ENCODE assay signal across 26 mouse cellular contexts in the genomic region with DNA sequence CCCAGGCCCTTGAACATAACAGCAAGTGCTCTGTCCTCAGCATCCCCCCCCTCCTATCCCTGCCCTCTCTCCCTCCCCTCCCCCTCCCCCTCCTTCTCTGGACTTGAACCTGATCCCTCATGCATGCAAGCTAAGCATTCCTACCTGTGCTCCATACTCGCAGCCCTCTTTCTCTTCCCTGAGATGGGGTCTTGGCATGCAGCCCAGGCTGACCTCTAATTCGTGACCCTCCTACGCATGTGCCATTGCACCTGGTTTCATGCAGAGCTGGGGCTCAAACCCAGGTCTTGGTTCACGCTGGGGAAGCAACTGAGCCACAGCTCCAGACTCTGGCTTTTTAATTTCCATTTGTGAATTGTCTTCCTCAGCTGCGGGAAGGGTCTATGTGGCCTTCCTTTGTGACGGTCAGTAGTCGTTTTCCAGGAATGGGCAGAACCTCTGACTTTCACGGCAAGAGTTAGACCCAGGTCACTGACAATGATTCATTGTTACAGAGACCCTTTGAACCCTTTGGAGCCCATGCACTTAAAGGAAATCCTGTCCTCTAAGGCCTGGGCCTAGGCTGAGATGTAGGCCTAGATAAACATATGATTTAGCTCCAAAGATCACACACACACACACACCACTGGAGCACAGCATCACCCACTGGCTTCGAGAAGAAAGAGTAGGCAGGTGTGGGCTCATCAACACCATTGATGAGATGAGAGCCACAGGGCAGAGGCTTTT. TPM values are rescaled to one million over a fixed set of nuclear protein-coding genes. Genes with fewer than 3 reads are reported as not detected.
DNase-seq lines count a peak whose midpoint lies in the region; ATAC-seq and TF ChIP-seq lines count a peak whose summit lies in the region.
"Had no signal": no experiment of that assay in that cellular context is flagged by ENCODE, and none has a peak within 500 bp of the region (broad histone marks: within the 10 kb centered on the region; RNA-seq: fewer than 3 reads in every experiment).

No protein-coding gene starts in this region.

- DNase-seq in heart, adult 2 months, result no peak
- DNase-seq in heart, postnatal 14 days, result no peak
- DNase-seq in lung, postnatal 0 days (ENCODE audit: low spot score), result no peak
- DNase-seq in lung, postnatal 14 days, result no peak
- peak; percentile 27 to 38 for DNase-seq in kidney, postnatal 4 days
- DNase-seq in adipocyte (ENCODE audit: low spot score), result no peak
- DNase-seq: adrenal gland, adult 2 months; adrenal gland, postnatal 25 days; cerebellum, adult 2 months; cerebellum, postnatal 14 days; embryo, embryonic 11 days; gastrocnemius, postnatal 10 days; heart, postnatal 10 days had no signal

- intact Hi-C loops in heart, adult 2 months (cut with DNase I), result no loop called here
- intact Hi-C loops in heart, postnatal 14 days (cut with DNase I), result loop anchor here (5.0 kb wide), 1 partner anchor 79 kb away; the partner anchor contains the start of gene Cep85

- no peak for TF ChIP-seq POLR2A in heart, adult 2 months (IDR thresholded peaks at IDR 0.05; ENCODE audit: insufficient read depth, low read depth, low read length)

- H3K4me2 ChIP-seq in kidney, embryonic 16.5 days (replicated peaks; ENCODE audit: low read depth, low read length), result no peak overlapping the region
- no peak overlapping the region for H3K4me2 ChIP-seq in kidney, embryonic 14.5 days (replicated peaks; ENCODE audit: low read depth, low read length)
- no peak overlapping the region for H3K4me2 ChIP-seq in lung, postnatal 0 days (replicated peaks; ENCODE audit: low read depth, low read length)
- H3K4me2 ChIP-seq: embryonic facial prominence, embryonic 12.5 days; forebrain, embryonic 15.5 days; hindbrain, embryonic 13.5 days had no signal

- 54% methylated on average over 9 of the region's 9 CpGs for WGBS in heart, adult 2 months
- 29% methylated on average over 9 of the region's 9 CpGs for WGBS in kidney, embryonic 16.5 days
- 32% methylated on average over 9 of the region's 9 CpGs for WGBS in kidney, embryonic 14.5 days
- WGBS in lung, postnatal 0 days, result 38% methylated on average over 9 of the region's 9 CpGs

- H3K79me2 ChIP-seq in heart, adult 2 months (replicated peaks; ENCODE audit: control insufficient read depth, insufficient read depth, low read length), result no peaks in the 10 kb centered on the region

- no peaks in the 10 kb centered on the region for H3K27me3 ChIP-seq in heart, adult 2 months (ENCODE audit: control insufficient read depth, insufficient read depth, low read length)
- no peaks in the 10 kb centered on the region for H3K27me3 ChIP-seq in kidney, embryonic 16.5 days (ENCODE audit: insufficient read depth, low read length)
- H3K27me3 ChIP-seq in kidney, embryonic 14.5 days (ENCODE audit: control insufficient read depth, insufficient read depth, low read length), result no peaks in the 10 kb centered on the region
- no peaks in the 10 kb centered on the region for H3K27me3 ChIP-seq in lung, postnatal 0 days (replicated peaks; ENCODE audit: insufficient read depth, low read length)
- H3K27me3 ChIP-seq: embryonic facial prominence, embryonic 12.5 days; forebrain, embryonic 15.5 days; hindbrain, embryonic 13.5 days; Patski had no signal

- H3K27ac ChIP-seq in heart, adult 2 months, result peak overlapping the region; percentile 47; the same call in 1 of the 2 replicates
- H3K27ac ChIP-seq in kidney, embryonic 16.5 days (ENCODE audit: low read length), result 0 out of 2 replicates have a peak overlapping the region, but pooled peaks have one; percentile 15
- H3K27ac ChIP-seq in kidney, embryonic 14.5 days (ENCODE audit: low read depth, low read length), result no peak overlapping the region
- no peak overlapping the region for H3K27ac ChIP-seq in lung, postnatal 0 days (ENCODE audit: low read length)
- H3K27ac ChIP-seq: embryonic facial prominence, embryonic 12.5 days; forebrain, embryonic 15.5 days; hindbrain, embryonic 13.5 days; hindbrain, postnatal 0 days had no signal

- no peak overlapping the region for H3K9ac ChIP-seq in heart, adult 2 months (ENCODE audit: low read depth, low read length)
- no peak overlapping the region for H3K9ac ChIP-seq in kidney, embryonic 16.5 days (replicated peaks; ENCODE audit: low read length)
- no peak overlapping the region for H3K9ac ChIP-seq in kidney, embryonic 14.5 days (ENCODE audit: low read depth, low read length)
- H3K9ac ChIP-seq in lung, postnatal 0 days (replicated peaks; ENCODE audit: low read depth), result no peak overlapping the region
- H3K9ac ChIP-seq: embryonic facial prominence, embryonic 12.5 days; forebrain, embryonic 15.5 days; hindbrain, embryonic 13.5 days had no signal

- H3K4me3 ChIP-seq in heart, adult 2 months, result no peak overlapping the region
- no peak overlapping the region for H3K4me3 ChIP-seq in kidney, embryonic 16.5 days (ENCODE audit: low read length)
- no peak overlapping the region for H3K4me3 ChIP-seq in kidney, embryonic 14.5 days (ENCODE audit: low read length)
- no peak overlapping the region for H3K4me3 ChIP-seq in lung, postnatal 0 days (ENCODE audit: low read depth, low read length)
- H3K4me3 ChIP-seq: embryonic facial prominence, embryonic 12.5 days; forebrain, embryonic 15.5 days; hindbrain, embryonic 13.5 days had no signal

- no peaks in the 10 kb centered on the region for H3K36me3 ChIP-seq in heart, adult 2 months (ENCODE audit: control insufficient read depth, insufficient read depth, low read length)
- H3K36me3 ChIP-seq in kidney, embryonic 16.5 days (ENCODE audit: insufficient read depth, low read length), result no peaks in the 10 kb centered on the region
- H3K36me3 ChIP-seq in kidney, embryonic 14.5 days (ENCODE audit: control insufficient read depth, insufficient read depth, low read length), result no peaks in the 10 kb centered on the region
- no peaks in the 10 kb centered on the region for H3K36me3 ChIP-seq in lung, postnatal 0 days (ENCODE audit: insufficient read depth, low read length)
- H3K36me3 ChIP-seq: embryonic facial prominence, embryonic 12.5 days; forebrain, embryonic 15.5 days; hindbrain, embryonic 13.5 days had no signal

- TF ChIP-seq EP300 in heart, adult 2 months (IDR thresholded peaks at IDR 0.05; ENCODE audit: insufficient read depth, low read depth, low read length), result no peak
- peak; percentile 56; the same call in 1 of the 2 replicates for TF ChIP-seq EP300 in lung, postnatal 0 days (IDR thresholded peaks at IDR 0.05)

- TF ChIP-seq CTCF in heart, adult 2 months (IDR thresholded peaks at IDR 0.05), result peak; percentile 21; the same call in 1 of the 2 replicates
- TF ChIP-seq CTCF in lung, postnatal 0 days (IDR thresholded peaks at IDR 0.05), result peak; percentile 10; the same call in 1 of the 2 replicates

- ATAC-seq in kidney, embryonic 16.5 days (ENCODE audit: low FRiP score, low TSS enrichment), result no peak
- ATAC-seq in kidney, embryonic 14.5 days (ENCODE audit: low FRiP score, low TSS enrichment), result no peak
- ATAC-seq in lung, postnatal 0 days, result peak; percentile 52
- ATAC-seq: activated CD4-positive, CD25-positive, alpha-beta regulatory T cell, adult 4 months; forebrain, embryonic 15.5 days; hindbrain, postnatal 0 days; Patski had no signal

- no peaks in the 10 kb centered on the region; the same call in 1 of the 2 replicates for H3K9me3 ChIP-seq in kidney, embryonic 16.5 days (ENCODE audit: low read length)
- H3K9me3 ChIP-seq in kidney, embryonic 14.5 days (ENCODE audit: control insufficient read depth, low read length), result no peaks in the 10 kb centered on the region
- no peaks in the 10 kb centered on the region for H3K9me3 ChIP-seq in lung, postnatal 0 days (ENCODE audit: low read length)
- H3K9me3 ChIP-seq: embryonic facial prominence, embryonic 12.5 days; forebrain, embryonic 15.5 days; hindbrain, embryonic 13.5 days had no signal

- peaks cover 4% of the 10 kb centered on the region; the same call in 1 of the 2 replicates for H3K4me1 ChIP-seq in heart, adult 2 months (ENCODE audit: control insufficient read depth, insufficient read depth, low read length)
- H3K4me1 ChIP-seq in kidney, embryonic 16.5 days (ENCODE audit: insufficient read depth, low read length), result no peaks in the 10 kb centered on the region
- no peaks in the 10 kb centered on the region for H3K4me1 ChIP-seq in kidney, embryonic 14.5 days (ENCODE audit: control insufficient read depth, insufficient read depth, low read length)
- H3K4me1 ChIP-seq in lung, postnatal 0 days (ENCODE audit: insufficient read depth, low read depth, low read length), result no peaks in the 10 kb centered on the region
- H3K4me1 ChIP-seq: embryonic facial prominence, embryonic 12.5 days; forebrain, embryonic 15.5 days; hindbrain, embryonic 13.5 days had no signal

RNA-seq across cellular contexts. Expression of gene Grrp1, which starts 12.1 kb away (rescaled TPM):
- 1 to 10 TPM; 5.2 to 5.7 TPM for total RNA-seq in heart, adult 2 months (2021)
- 10.0 and 11.0 TPM in 2 replicates for polyA plus RNA-seq in heart, adult 2 months (2012; rRNA removed)
- total RNA-seq in heart, postnatal 14 days (2021), result 10 to 100 TPM in 1 of 2 experiments, 1 to 10 TPM in 1; 8.6 to 13.8 TPM
- polyA plus RNA-seq in kidney, embryonic 16.5 days (2015; fragmentation: Nextera tagmentation; extraction: Ambion mirVana), result 12.2 and 12.8 TPM in 2 replicates
- 9.2 and 12.8 TPM in 2 replicates for polyA plus RNA-seq in kidney, embryonic 14.5 days (2014; fragmentation: Nextera tagmentation; extraction: Ambion mirVana)
- polyA plus RNA-seq in lung, postnatal 0 days (2015; fragmentation: Nextera tagmentation; extraction: Ambion mirVana), result 23.6 and 24.5 TPM in 2 replicates
- total RNA-seq: CH12.LX; common myeloid progenitor, adult 5-6 weeks had no signal
- polyA plus RNA-seq: activated CD4-positive, CD25-positive, alpha-beta regulatory T cell, adult 4 months; Patski had no signal

RNA-seq across cellular contexts. Expression of gene Gm30191, which starts 19.3 kb away (rescaled TPM):
- total RNA-seq in heart, adult 2 months (2021), result not detected
- polyA plus RNA-seq in heart, adult 2 months (2012; rRNA removed), result not detected in 2 replicates
- not detected for total RNA-seq in heart, postnatal 14 days (2021)
- not detected in 2 replicates for polyA plus RNA-seq in kidney, embryonic 16.5 days (2015; fragmentation: Nextera tagmentation; extraction: Ambion mirVana)
- not detected in 2 replicates for polyA plus RNA-seq in kidney, embryonic 14.5 days (2014; fragmentation: Nextera tagmentation; extraction: Ambion mirVana)
- not detected in 2 replicates for polyA plus RNA-seq in lung, postnatal 0 days (2015; fragmentation: Nextera tagmentation; extraction: Ambion mirVana)
- total RNA-seq: adrenal gland, adult 2 months; adrenal gland, postnatal 25 days; CH12.LX; common myeloid progenitor, adult 5-6 weeks; gastrocnemius, postnatal 10 days; heart, postnatal 10 days; hematopoietic stem cell, adult 5-6 weeks; hindbrain, postnatal 0 days had no signal
- polyA plus RNA-seq: activated CD4-positive, CD25-positive, alpha-beta regulatory T cell, adult 4 months; adrenal gland, adult 2 months; embryonic facial prominence, embryonic 12.5 days; forebrain, embryonic 15.5 days; gonadal fat pad, adult 2 months; heart, embryonic 14.5 days; Patski had no signal

RNA-seq across cellular contexts. Expression of gene Zfp593, which starts 20.6 kb away (rescaled TPM):
- 1 to 10 TPM; 3.3 to 4.3 TPM for total RNA-seq in heart, adult 2 months (2021)
- 2.8 and 2.9 TPM in 2 replicates for polyA plus RNA-seq in heart, adult 2 months (2012; rRNA removed)
- 1 to 10 TPM; 2.4 to 3.3 TPM for total RNA-seq in heart, postnatal 14 days (2021)
- 15.0 and 15.8 TPM in 2 replicates for polyA plus RNA-seq in kidney, embryonic 16.5 days (2015; fragmentation: Nextera tagmentation; extraction: Ambion mirVana)
- 17.5 and 18.9 TPM in 2 replicates for polyA plus RNA-seq in kidney, embryonic 14.5 days (2014; fragmentation: Nextera tagmentation; extraction: Ambion mirVana)
- polyA plus RNA-seq in lung, postnatal 0 days (2015; fragmentation: Nextera tagmentation; extraction: Ambion mirVana), result 9.0 and 9.2 TPM in 2 replicates

RNA-seq across cellular contexts. Expression of gene Pdik1l, which starts 21.7 kb away (rescaled TPM):
- 1 to 10 TPM; 5.3 to 7.6 TPM for total RNA-seq in heart, adult 2 months (2021)
- 1.00 and 4.0 TPM in 2 replicates for polyA plus RNA-seq in heart, adult 2 months (2012; rRNA removed)
- total RNA-seq in heart, postnatal 14 days (2021), result 1 to 10 TPM; 6.6 to 8.6 TPM
- 19.2 and 20.2 TPM in 2 replicates for polyA plus RNA-seq in kidney, embryonic 16.5 days (2015; fragmentation: Nextera tagmentation; extraction: Ambion mirVana)
- 14.9 and 18.8 TPM in 2 replicates for polyA plus RNA-seq in kidney, embryonic 14.5 days (2014; fragmentation: Nextera tagmentation; extraction: Ambion mirVana)
- polyA plus RNA-seq in lung, postnatal 0 days (2015; fragmentation: Nextera tagmentation; extraction: Ambion mirVana), result 9.9 and 10.0 TPM in 2 replicates

RNA-seq across cellular contexts. Expression of gene E130218I03Rik, which starts 22.6 kb away (rescaled TPM):
- not detected for total RNA-seq in heart, adult 2 months (2021)
- polyA plus RNA-seq in heart, adult 2 months (2012; rRNA removed), result not detected in 2 replicates
- not detected for total RNA-seq in heart, postnatal 14 days (2021)
- 0.62 and 0.67 TPM in 2 replicates for polyA plus RNA-seq in kidney, embryonic 16.5 days (2015; fragmentation: Nextera tagmentation; extraction: Ambion mirVana)
- polyA plus RNA-seq in kidney, embryonic 14.5 days (2014; fragmentation: Nextera tagmentation; extraction: Ambion mirVana), result 0.41 TPM in 1 of 2 replicates, not detected in the other
- polyA plus RNA-seq in lung, postnatal 0 days (2015; fragmentation: Nextera tagmentation; extraction: Ambion mirVana), result 0.31 TPM in 1 of 2 replicates, not detected in the other
- total RNA-seq: adrenal gland, adult 2 months; adrenal gland, postnatal 25 days; gastrocnemius, postnatal 10 days; heart, postnatal 10 days; hematopoietic stem cell, adult 5-6 weeks had no signal
- polyA plus RNA-seq: adrenal gland, adult 2 months; forebrain, embryonic 15.5 days; heart, embryonic 14.5 days had no signal

Comparison
In these comparisons a context has a peak if more than half of its experiments do, and no peak if none do; other contexts are left out.
1. H3K27ac ChIP-seq: peak in heart, adult 2 months (single experiment) and kidney, embryonic 16.5 days (single experiment); none in kidney, embryonic 14.5 days (single experiment) and lung, postnatal 0 days (single experiment).
2. DNase-seq: peak in kidney, postnatal 4 days (2 of 2); none in heart, adult 2 months (0 of 2), heart, postnatal 14 days (0 of 2), lung, postnatal 0 days (single experiment), lung, postnatal 14 days (single experiment) and adipocyte (single experiment).